Mouse (Mus musculus): ENCODE results near the gene Srp9.

GRCm38 (mm10) chr1:182092413-182092800 lies 32.1 kb upstream of the Srp9 start:
- TF ChIP-seq CTCF (IDR thresholded peaks at IDR 0.05; ENCODE audit: low read depth): no peak
- no peak for TF ChIP-seq EP300 (optimal IDR thresholded peaks at IDR 0.05)
